Mouse (Mus musculus) adrenal gland, postnatal 0 days (tissue): Measurements from ENCODE around the gene Med19. TPM values are rescaled to one million over a fixed set of nuclear protein-coding genes. Genes with fewer than 3 reads are reported as not detected.

Experiments
- polyA plus RNA-seq: library from polyadenylated mRNA; unstranded; fragments of >200 nt; fragmentation: Nextera tagmentation; extraction: Ambion mirVana; gene quantifications from 2 replicates; pipeline ENCODE4 v1.2.1, GENCODE M21; 2015

Med19 gene
- polyA plus RNA-seq: 18.0 and 23.4 TPM in 2 replicates

GRCm38 (mm10) chr2:84677968-84678880 is at the start of gene Med19, which contains the start of gene Gm28635:
TSS of gene Med19 (plus strand) at chr2:84678402.
TSS of gene Gm28635 (minus strand) at chr2:84678041.

GRCm38 (mm10) chr2:84650464-84651195 is 27.6 kb upstream of the Med19 start, which contains the start of gene Ctnnd1:
TSS of gene Ctnnd1 (minus strand) at chr2:84650765.

GRCm38 (mm10) chr2:84658806-84659205 is 19.4 kb upstream of the Med19 start, which contains the start of gene Btbd18:
TSS of gene Btbd18 (plus strand) at chr2:84659079.

GRCm38 (mm10) chr2:84670569-84670933 is 7.7 kb upstream of the Med19 start, which contains the start of gene Selenoh:
TSS of gene Selenoh (minus strand) at chr2:84670770.

GRCm38 (mm10) chr2:84679016-84679415 is 814 bp downstream of the Med19 start, which contains the start of gene Tmx2:
TSS of gene Tmx2 (minus strand) at chr2:84679140.

DNA sequence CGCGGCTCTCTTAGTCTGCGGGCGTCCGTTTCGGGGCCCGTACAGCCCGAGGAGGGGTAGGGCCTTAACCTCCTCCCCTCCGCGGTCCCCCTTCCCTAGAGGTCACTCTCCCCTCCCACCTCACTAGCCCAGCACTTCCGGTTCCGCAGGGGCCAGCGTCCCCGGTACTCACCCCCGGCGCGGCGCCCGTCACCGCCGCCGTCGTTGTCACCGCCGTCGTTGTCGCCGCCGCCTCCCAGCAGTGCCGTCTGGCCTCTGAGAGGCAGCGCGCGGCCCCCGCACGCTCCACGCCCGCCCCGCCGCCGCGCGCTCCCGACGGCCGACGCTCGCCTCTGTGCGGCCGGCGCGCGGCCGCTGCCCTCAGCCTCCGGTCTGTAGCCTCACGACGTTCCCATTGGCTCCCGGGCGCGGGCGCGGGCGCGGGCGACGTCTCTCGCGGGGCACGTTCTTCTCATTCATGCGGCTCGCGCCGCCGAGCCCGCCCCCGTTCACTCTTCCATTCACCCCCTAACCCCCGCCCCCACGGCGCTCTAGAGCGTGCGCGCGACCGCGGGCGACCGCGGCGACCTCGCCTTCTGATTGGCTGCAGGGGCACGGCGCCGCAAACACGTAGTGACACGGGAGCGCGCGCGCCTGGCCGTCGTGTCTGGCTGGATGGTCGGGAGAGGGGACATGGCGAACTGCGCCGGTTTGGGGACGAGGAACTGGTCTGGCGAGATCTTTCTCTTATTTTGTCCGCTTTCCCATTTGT is 36.8 kb downstream of the Med19 start, which contains the start of gene Zdhhc5:
Gene Zdhhc5 (minus strand): TSS at position 370 of the 751 bp plus-strand sequence.

GRCm38 (mm10) chr2:84727172-84727858 is 49.1 kb downstream of the Med19 start, which contains the start of gene Clp1:
TSS of gene Clp1 (minus strand) at chr2:84727350.

DNA sequence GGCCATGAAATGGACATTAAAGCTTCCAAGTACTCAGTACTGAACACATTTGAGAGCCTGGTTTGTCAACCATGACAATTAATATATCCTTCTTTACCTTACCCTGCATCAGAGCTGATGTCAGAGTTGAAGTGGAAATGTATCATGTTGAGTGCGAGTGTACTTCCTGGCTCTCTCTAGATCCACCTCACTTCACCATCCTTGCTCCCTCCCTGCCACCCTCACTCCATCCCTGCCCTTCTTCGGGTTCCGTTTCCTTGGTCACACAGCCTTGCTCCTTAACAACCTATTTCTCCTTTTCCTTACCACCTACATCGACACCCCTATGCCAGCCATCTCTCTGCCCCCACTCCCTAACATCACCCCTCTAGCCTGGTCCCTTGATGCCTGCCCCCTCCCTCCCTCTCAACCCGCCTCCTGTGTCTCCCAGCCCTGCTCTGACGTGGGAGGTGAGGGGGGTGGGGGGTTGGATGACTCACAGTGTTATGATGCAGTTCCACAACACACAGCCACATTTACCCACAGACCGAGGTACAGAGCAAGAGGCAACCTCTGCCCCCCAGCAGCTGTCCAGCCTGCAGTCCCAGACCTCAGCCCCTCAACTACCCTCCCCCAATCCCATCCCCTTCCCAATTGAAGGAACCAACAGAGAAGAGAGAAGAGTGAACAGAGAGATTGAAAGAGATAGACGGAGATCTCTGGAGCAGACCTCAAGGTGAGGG is 55.5 kb downstream of the Med19 start, which contains the start of gene Ypel4:
Gene Ypel4 (plus strand): TSS at position 480 of the 722 bp plus-strand sequence.

Other genes with a start within 250 kb of the Med19 start
- gene Tfpi, start 201.6 kb upstream of the Med19 start, polyA plus RNA-seq: 90.8 and 108 TPM in 2 replicates
- 25.1 and 30.6 TPM in 2 replicates for gene Ctnnd1, start 27.6 kb upstream of the Med19 start, polyA plus RNA-seq
- 0.08 and 0.09 TPM in 2 replicates for gene Btbd18, start 19.3 kb upstream of the Med19 start, polyA plus RNA-seq
- gene Selenoh, start 7.6 kb upstream of the Med19 start, polyA plus RNA-seq: 175 and 211 TPM in 2 replicates
- not detected in 2 replicates for gene Gm28635, start 361 bp upstream of the Med19 start, polyA plus RNA-seq
- 93.5 and 140 TPM in 2 replicates for gene Tmx2, start 738 bp downstream of the Med19 start, polyA plus RNA-seq
- 13.4 and 19.9 TPM in 2 replicates for gene Zdhhc5, start 36.8 kb downstream of the Med19 start, polyA plus RNA-seq
- 19.0 and 23.4 TPM in 2 replicates for gene Clp1, start 48.9 kb downstream of the Med19 start, polyA plus RNA-seq
- 6.7 and 9.9 TPM in 2 replicates for gene Ypel4, start 55.7 kb downstream of the Med19 start, polyA plus RNA-seq
- 4.4 and 6.0 TPM in 2 replicates for gene Gm19426, start 65.3 kb downstream of the Med19 start, polyA plus RNA-seq
- gene Serping1, start 97.0 kb downstream of the Med19 start, polyA plus RNA-seq: 239 and 418 TPM in 2 replicates
- gene Ube2l6, start 120.4 kb downstream of the Med19 start, polyA plus RNA-seq: 87.6 and 101 TPM in 2 replicates
- gene Smtnl1, start 144.2 kb downstream of the Med19 start, polyA plus RNA-seq: 0.95 TPM in 1 of 2 replicates, not detected in the other
- 55.4 and 80.7 TPM in 2 replicates for gene Timm10, start 148.6 kb downstream of the Med19 start, polyA plus RNA-seq
- 9.4 and 10.7 TPM in 2 replicates for gene Slc43a1, start 160.4 kb downstream of the Med19 start, polyA plus RNA-seq
- gene Rtn4rl2, start 208.3 kb downstream of the Med19 start, polyA plus RNA-seq: 1.1 and 1.3 TPM in 2 replicates